Mouse (Mus musculus): ENCODE data around the gene Gm20388. TPM values are rescaled to one million over a fixed set of nuclear protein-coding genes. Genes with fewer than 3 reads are reported as not detected.

Gene Gm20388
- total RNA-seq, 2 experiments from 2014 or later = 10.3 to 10.6 TPM

DNA sequence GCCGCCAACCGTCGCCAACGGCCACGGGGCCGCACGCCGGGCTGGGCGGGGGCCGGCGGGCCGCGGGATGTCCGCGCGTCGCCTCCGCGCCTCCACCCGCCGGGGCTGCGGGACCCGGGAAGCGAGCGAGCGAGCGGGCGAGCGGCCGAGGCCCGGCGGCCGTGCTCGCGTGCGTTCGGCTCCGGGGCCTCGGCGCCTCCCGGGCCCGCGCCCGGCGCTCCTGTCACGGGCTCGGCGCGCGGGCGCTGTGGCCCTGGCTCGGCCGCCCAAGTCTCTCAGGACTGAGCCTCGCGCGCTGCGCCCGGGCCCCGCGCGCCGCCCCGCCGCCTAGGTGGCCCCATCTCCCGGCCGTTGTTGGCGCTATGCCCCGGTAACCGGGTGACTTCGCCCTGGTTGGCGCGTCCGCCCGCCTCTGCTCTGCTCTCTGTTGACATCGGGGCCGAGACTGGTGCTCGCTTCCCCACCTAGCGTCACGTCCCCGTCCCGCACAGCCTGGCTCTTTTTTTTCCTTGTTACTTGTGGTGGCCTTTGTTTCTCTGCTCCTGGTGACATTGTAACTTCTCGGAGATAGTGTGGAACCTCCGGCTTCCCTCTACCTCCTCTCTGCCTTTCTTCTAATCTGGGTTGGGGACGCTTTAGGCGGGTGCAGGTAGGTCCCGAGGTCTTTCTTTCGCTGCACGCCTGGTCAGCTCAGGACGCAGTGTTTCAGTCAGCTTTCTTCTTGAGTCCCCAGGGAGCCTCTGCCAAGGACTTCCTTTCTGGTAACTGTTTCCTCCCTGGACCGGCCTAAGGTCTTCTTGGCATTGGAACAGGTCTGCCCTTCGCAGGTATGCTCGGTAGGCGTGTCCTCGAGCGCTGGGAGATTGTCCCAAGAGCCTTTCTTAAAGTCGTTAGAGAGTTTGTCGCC, 2040.4 kb downstream of the Gm20388 start:
- peak; percentile 54 to 55 for DNase-seq (ENCODE audit: low spot score in 2 of 2)
- intact Hi-C loops (cut with DNase I) = no loop called here

DNA sequence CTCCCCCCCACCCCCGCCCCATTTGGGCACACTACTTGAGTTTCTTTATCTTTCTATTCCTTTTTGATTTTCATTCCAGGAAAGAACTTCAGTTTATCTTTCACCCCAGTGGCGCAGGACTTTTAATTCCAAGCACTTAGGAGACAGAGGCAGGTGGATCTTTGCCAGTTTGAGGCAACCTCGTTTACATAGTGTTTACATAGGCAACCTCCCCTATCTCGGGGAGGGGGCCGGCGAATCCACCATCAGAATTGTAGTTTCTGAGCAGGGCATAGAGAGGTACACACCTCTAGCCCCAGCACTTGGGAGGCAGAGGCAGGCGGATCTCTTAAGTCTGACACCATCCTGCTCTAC, 2041.0 kb downstream of the Gm20388 start:
- no peak for DNase-seq (ENCODE audit: low spot score in 2 of 2)
- intact Hi-C loops (cut with DNase I) = no loop called here

DNA sequence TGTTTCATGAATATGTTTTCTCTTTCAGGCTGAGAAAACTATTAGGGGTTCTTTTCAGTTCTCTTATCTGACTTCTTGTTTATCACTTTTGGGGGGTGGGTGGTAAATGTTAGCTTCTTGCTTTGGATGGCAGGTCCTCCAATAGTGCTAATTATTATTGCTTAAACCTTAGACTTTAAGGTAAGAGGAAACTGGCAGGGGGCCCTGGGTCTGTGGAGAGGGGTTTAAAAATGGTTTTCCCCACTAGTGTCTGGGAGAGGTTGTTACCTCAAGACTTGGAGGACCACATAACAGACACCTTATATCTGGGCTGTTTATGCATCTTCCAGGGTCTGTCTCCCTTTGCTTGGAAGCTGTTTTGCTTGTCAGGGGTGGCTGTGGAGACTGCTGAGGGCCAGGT, 2041.5 kb downstream of the Gm20388 start:
- DNase-seq (ENCODE audit: low spot score in 2 of 2) = no peak
- intact Hi-C loops (cut with DNase I) = no loop called here

DNA sequence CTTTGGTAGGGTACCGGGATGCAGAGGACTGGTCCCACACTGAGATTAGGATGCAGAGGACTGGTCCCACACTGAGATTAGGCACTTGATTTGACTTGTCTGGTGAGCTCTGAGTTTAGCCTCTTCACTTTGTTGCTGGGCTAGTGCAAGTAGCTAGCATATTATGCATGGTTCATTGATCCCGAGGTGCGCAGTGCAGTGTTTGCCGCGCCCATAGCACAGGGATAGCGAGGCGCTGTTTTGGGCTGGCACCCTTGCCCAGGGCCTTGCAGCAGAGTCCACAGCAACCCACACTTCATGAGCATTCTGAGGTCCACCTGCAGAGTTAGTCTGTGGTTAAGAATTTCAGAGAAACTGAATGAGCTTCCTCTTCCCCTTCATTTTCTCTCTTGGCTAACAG, 2042.2 kb downstream of the Gm20388 start:
- DNase-seq (ENCODE audit: low spot score in 2 of 2) = no peak
- intact Hi-C loops (cut with DNase I) = no loop called here

DNA sequence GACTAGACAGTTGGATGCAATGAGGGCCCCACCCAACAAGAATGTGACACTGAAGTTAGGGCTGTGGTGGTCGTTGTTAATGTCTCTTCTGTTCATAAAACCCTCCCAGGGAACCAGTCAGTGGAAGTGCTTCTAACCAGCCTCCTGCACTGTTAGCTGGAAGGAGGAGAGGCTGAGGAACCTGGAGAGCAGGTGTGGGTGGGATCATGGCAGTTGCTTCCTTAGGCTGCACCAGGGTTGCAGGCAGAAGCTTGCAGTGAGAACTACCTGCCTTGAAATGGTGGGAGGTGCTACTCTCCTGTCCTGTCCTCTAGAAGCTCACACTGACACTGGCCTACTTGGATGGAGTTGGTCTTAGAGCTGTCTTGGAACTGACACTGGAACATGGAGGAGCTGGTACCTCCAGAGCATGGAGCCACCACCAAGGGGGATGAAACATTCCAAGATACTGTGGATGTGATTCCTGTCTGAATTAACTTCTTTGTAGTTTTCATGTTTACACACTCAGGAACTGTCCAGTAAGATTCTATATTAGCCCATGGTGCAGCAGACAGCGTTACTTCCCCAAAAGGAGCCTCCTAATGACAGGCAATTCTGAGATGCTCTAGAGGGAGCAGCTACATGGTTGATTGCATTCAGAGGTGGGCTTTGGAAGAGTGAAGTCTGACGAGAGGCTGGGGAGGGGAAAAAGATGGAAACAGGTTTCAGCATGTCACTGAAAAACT, 2043.3 kb downstream of the Gm20388 start:
- intact Hi-C loops (cut with DNase I) = no loop called here
- no peak for DNase-seq (ENCODE audit: low spot score in 2 of 2)

DNA sequence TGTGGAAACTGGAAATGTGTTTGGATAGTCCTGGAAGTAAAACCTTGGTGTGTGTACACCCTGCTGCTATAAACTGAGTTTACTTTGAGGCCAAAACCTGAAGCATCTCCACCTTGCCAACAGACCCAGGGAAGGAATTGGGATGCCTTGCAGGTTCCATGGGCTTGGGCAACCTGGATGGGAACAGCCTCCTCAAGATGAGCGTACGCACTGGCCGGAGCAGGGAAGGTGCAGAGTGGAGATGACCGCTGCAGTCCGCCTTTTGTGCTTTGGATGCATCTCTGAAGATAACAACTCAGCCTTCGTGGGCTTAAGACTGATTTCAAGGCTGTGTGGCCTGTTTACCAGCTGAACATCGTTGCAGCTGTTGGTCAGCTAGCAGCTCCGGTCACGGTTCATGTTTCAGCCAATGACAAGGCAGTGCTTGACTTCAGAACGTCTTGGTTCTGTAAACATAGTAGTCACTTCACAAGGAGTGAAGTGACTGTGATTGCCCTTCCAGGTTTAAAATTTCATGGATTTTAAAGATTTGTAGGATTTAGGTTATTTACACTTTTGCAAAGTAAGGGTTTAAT, 2044.4 kb downstream of the Gm20388 start:
- intact Hi-C loops (cut with DNase I) = no loop called here
- DNase-seq (ENCODE audit: low spot score in 2 of 2) = no peak

DNA sequence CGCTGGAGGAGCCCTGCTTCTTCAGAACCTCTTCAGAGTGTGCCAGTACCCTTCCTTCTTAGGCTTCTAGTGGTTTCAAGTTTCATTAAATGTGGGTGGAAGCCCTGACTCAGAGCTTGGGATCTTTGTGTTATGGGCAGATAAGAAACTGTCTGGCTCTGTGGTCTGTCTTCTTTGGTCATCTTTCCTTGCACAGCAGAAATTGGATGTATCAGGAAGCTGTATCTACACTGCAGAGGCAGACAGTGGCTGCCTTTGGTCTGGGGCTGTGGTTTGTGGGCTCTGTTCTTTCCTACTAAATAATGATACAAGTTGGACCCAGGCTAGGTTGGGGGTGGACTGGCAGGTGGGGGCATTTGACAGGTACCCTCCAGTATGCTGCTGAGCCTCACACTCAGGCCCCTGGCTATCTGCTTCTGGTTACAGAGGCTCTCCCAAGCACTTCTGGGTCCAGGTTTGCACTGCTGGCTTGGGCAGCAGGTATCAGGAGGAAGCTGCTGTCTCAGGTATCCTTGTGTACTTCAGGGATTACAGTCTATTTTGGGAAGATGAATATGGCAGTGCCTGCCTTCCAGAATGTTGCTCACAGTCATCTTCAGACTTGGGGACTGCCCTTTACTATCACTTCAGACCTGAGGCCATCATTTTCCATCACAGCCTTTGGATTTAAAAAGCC, 2045.3 kb downstream of the Gm20388 start:
- no peak for DNase-seq (ENCODE audit: low spot score in 2 of 2)
- intact Hi-C loops (cut with DNase I) = no loop called here

DNA sequence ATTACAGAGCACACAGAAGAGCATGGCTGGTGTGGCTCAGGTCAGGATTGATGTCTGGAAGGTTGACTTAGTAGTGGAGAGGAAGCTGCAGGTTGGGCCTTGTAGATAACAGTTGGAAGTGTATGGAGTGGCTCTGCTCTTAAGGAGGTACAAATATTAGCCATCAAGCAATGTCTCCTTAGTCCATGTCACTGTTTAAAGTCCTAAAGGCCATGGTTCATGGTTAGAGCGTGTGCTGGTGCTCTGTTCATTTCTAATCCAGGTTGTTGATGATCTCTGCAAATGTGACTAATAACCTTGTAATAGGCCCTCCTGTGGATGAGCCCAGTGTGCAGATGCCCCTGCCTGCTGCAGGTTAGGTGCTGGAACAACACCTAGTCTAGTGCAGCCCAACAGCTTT, 2047.8 kb downstream of the Gm20388 start:
- no peak for DNase-seq (ENCODE audit: low spot score in 2 of 2)
- intact Hi-C loops (cut with DNase I) = no loop called here

DNA sequence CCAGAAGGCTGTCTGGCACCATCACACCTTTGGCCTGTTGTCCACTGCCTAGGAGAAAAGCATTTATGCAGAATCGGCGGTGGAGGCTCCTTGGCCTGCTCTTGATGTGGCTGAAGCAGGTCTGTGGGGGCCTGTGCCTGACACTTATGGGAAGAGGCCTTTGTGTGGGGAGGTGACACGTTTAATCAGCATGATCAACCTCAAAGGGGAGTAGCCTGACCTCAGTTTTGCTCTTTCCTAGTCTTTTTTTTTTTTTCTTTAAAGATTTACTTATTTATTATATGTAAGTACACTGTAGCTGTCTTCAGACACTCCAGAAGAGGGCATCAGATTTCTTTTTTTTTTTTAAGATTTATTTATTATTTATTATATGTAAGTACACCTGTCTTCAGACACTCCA, 2052.3 kb downstream of the Gm20388 start:
- no peak for DNase-seq (ENCODE audit: low spot score in 2 of 2)
- intact Hi-C loops (cut with DNase I) = no loop called here

DNA sequence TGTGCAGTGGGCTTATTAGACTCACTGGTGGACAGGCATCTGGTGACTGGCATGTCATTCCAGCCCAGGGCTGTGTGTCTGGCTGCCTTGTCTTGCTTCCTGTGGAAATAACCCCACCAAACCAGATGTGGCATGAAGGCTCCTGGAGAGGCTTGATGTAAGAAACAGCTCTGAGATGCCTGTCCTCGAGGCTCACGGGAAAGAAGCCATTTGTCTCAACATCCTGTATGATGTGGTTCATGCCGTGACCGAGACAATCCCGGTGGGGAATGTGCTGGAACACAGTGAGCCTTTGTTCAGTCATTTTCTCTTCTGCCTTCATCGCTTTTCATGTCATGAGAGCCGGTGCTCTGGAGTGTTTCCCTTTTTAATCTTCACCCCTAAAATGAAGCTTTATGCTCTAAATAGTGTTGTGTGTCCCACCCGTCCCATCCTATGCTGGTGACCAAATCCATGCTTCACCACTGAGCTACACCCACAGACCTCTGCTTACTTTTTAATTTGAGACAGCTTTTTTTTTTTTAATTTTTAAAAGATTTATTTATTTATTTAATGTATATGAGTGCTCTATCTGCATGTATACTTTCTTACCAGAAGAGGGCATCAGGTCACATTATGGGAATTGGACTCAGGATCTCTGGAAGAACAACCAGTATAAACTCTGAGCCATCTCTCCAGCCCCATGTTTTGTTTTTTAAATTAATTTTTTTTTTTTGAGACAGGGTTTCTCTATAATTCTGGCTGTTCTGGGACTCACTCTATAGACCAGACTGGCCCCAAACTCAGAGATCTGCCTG, 2054.3 kb downstream of the Gm20388 start:
- intact Hi-C loops (cut with DNase I) = no loop called here
- no peak for DNase-seq (ENCODE audit: low spot score in 2 of 2)

DNA sequence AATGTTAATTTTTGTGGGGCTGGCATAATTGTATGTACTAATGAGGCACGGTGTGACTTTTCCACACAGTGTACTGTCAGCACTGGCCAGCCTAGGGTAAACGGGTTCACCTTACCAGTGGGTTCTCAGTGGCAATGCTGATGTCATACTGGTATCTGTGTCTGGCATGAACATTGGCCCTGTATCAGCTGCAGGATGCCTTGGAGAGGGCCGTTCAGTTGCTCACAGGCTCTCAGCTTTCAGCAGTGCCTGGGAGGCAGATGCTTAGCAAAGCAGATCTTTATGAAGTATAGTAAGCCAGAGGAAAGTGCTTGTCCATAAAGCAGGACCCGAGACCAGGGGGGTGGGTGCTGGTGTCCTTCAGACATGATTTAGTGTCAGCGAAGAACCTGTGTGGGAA, 2055.5 kb downstream of the Gm20388 start:
- intact Hi-C loops (cut with DNase I) = no loop called here
- DNase-seq (ENCODE audit: low spot score in 2 of 2) = no peak

DNA sequence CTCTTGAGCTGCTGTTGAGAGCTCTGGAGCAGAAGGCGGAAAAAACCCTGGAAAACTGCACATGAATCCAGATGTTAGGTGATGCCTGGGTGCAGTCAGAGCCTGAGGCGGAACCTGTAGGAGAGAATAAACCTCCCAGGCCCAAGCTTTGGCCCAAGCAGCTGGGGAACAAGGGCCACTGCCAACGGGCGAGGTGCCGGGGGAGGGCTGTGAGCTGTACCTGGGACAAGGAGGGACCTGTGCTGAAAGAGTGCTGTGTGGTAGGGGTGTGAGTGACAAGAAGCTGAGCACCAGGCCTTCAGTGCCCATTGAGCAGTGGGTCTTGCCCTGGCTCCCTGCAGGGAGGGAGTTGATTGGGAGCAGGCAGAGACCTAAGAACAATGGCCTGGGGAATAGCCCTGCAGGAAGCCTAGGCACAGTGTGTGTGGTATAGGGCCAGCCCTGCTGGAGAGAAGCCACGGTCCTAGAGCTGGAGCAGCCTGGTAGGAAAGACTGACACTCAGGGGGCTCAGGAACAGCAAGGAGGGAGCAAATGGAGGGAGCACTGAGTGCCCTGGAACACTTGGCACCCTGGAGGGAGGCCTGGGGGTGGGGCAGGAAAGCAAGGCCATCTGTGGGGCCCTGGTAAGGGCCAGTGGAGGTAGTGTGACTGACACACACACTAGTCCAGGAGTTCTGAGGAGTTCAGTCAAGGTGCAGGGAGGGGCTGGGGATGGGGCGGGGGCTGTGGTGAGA, 2056.2 kb downstream of the Gm20388 start:
- intact Hi-C loops (cut with DNase I) = no loop called here
- no peak for DNase-seq (ENCODE audit: low spot score in 2 of 2)

DNA sequence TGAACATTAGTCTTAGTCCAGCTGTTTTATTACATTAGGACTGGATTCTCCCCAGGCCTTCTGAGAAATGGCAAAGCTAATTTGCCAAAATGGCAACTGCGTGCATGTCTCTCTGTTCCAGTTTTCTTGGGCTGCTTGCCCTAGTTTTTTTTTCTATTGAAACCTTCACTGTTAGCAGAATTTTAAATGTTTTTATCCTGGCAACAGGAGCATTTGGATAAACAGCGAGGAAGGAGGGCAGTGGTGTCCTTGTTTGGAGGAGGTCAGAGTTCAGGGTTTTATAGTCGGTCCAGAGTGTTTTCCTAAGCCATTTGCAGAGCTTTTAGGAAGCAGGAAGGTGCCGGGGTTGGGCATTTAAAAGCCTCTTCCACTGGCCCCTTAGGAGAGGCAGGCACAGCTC, 2057.3 kb downstream of the Gm20388 start:
- intact Hi-C loops (cut with DNase I) = no loop called here
- DNase-seq (ENCODE audit: low spot score in 2 of 2) = no peak

DNA sequence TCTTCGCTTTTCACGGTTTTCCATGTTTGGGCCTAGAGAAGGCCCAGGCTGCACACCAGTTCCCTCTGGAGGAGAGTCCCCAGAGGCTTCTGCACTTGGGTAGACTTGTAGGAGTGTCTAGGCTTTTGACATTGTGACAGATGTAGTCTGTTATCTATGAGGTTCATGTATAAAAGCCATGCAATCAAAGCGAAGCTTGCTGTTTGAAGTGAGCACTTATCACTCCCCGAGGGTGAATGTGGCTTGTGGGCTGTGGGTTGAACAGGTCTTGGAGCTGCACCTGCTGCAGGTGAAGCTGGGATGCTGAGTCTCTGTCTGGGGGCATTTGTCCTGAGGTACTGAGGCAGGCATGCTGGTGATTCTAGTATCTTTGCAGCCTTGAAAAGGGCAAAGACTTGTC, 2057.9 kb downstream of the Gm20388 start:
- intact Hi-C loops (cut with DNase I) = no loop called here
- DNase-seq (ENCODE audit: low spot score in 2 of 2) = no peak

DNA sequence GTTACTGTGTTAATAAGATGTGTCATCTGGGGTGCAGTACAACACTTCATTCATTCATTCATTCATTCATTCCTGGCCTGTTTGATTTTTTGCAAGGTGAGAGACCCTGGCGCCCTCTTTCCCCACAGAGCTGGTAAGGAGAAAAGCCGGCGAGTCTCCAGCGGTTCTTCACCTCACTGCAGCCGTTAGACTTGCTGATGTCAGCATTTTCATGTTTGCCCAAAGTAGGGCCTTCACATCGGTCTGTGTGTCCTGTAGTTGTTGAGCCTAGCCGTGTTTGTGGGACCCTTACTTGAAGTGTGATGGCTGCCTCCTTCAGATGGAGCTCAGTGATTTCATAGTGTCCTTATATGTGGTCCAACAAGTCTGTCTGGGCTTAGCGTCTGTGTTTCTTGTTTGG, 2059.6 kb downstream of the Gm20388 start:
- intact Hi-C loops (cut with DNase I) = no loop called here
- no peak for DNase-seq (ENCODE audit: low spot score in 2 of 2)

DNA sequence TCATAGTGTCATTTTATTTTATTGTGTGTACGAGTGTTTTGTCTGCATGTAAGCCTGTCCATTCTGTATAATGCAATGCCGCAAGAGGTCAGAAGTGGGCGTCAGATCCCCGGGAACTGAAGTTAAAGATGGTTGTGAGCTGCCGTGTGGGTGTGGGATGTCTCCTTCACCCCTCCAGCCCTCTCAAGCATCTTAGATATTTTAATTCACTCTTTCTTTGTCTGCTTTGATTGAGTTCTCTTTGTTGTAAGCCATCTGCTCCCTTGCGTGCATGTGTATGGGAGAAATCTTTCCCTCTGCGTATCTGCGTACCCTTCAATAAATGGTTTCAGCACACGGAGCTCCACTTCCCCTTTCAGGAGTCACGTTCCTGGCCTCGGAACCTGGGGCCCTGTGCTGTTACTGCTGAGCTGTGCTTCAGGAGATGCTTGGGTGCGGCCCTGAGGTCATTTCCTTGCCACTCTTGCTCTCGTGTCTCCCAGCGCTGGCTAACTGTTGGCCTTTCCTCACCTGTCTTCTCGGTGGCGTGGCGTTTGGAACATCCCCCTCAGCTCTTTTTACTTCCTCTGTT, 2060.9 kb downstream of the Gm20388 start:
- no peak for DNase-seq (ENCODE audit: low spot score in 2 of 2)
- intact Hi-C loops (cut with DNase I) = no loop called here

DNA sequence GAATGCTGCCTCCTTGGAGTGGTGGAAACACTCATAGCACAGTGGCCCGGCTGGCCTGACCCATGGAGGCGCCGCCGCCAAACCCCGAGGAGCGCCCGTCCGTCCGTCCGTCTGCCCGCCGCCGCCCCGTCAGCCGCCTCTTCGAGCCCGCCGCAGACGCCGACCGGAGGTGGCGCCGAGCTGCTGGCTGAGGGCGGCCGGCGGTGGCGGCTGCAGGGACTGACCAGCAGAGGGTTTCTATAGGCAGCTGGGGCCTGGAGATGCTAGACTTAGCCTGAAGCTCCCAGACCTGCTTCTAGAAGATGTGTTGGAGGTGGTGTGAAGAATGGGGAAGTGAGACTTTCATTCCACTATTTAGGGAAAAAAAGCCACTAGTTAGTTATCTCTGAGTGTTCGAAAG, 2063.3 kb downstream of the Gm20388 start:
- intact Hi-C loops (cut with DNase I) = no loop called here
- no peak for DNase-seq (ENCODE audit: low spot score in 2 of 2)

DNA sequence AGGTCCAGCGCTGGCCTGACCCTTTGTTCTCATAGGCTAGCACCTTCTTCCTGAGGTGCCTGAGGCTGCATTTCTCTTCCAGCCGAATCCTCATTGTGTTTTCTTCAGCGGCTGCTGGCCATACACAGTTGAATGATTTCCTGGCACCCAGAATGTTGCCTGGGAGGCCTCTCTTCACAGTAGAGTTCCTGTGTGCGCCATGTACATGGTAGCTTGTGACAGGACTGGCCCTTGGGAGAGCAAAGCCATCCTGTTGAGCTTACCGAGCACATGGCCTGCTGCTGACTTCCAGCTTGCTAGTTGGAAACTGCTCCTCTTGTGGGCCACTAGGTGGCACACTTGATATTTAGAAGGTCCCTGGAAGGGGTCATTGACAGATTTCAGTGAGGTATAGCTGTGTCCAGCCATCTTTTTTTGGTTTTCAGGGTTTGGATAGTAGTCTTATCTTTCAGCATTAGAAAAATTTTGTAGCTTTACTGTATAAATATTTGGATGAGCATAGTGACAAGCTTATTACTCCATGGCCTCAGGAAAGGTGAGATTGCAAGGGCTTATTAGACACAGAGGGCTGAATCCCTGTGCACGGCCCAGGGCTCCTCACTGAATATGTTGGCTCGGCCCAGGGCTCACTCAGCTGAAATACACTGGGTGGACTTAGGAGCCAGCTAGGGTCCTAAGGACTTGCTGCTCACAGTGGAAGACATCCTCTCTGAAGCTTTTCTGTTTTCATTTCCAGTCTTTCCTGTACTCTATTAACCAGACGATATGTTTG, 2067.4 kb downstream of the Gm20388 start:
- intact Hi-C loops (cut with DNase I) = loop anchor here (2.0 to 5.0 kb wide), 3 partner anchors 254 to 354 kb away; no protein-coding TSS in a partner anchor
- DNase-seq (ENCODE audit: low spot score in 2 of 2) = no peak
